Mouse (Mus musculus): Measurements from ENCODE around the gene Otud5. TPM values are rescaled to one million over a fixed set of nuclear protein-coding genes. Genes with fewer than 3 reads are reported as not detected.
"Not testable (repeated sequence)": the region's sequence is repeated elsewhere in the genome, so short reads cannot be mapped to it uniquely, and the experiment has no call there.

Gene Otud5
- polyA plus RNA-seq, 1 experiment from 2014 or later, result 37.1 TPM

DNA sequence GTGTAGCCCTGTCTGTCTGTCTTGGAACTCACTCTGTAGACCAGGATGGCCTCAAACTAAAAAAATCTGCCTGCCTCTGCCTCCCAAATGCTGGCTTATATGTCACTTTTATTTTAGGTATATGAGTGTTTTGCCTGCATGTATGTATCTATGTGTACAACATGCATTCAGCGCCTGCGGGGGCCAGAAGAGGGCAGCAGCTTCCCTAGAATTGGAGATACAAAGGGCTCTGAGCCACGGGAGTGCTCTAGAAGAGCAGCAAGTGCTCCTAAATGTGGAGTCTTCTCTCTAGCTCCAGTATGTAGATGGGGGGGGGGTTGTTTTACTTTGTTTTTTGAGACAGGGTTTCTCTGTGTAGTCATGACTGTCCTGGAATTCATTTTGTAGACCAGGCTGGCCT lies 74.5 kb downstream of the Otud5 start:
- not testable (repeated sequence) for H3K4me3 ChIP-seq (ENCODE audit: low read depth, low read length); ATAC-seq (replicated peaks; ENCODE audit: insufficient number of reproducible peaks, low FRiP score, low TSS enrichment, low read depth); H3K4me2 ChIP-seq (ENCODE audit: low read depth, low read length); H3K4me1 ChIP-seq (ENCODE audit: control insufficient read depth, insufficient read depth, low read length); H3K9me3 ChIP-seq (replicated peaks; ENCODE audit: control insufficient read depth, low read length); H3K27me3 ChIP-seq (ENCODE audit: control insufficient read depth, insufficient read depth, low read length); H3K27ac ChIP-seq (replicated peaks; ENCODE audit: low read depth, low read length); H3K9ac ChIP-seq (replicated peaks; ENCODE audit: low read length); DNase-seq (ENCODE audit: low spot score); H3K36me3 ChIP-seq (replicated peaks; ENCODE audit: control insufficient read depth, insufficient read depth, low read depth, low read length)
- WGBS, result 25% methylated on average over 3 of the region's 3 CpGs

DNA sequence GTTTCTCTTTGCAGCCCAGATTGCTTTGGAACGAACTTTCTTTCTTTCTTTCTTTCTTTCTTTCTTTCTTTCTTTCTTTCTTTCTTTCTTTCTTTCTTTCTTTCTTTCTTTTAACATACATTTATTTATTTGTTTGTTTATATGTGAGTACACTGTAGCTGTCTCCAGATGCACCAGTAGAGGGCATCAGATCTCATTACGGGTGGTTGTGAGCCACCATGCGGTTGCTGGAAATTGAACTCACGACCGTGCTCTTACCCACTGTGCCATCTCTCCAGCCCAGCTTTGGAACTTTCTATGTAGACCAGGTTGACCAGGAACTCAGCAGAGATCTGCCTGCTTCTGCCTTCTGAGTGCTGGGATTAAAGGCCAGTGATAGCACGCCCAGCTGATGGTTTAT lies 76.8 kb downstream of the Otud5 start:
- not testable (repeated sequence) for ATAC-seq (replicated peaks; ENCODE audit: insufficient number of reproducible peaks, low FRiP score, low TSS enrichment, low read depth); H3K9ac ChIP-seq (replicated peaks; ENCODE audit: low read length); H3K27ac ChIP-seq (replicated peaks; ENCODE audit: low read depth, low read length); H3K9me3 ChIP-seq (replicated peaks; ENCODE audit: control insufficient read depth, low read length); H3K4me2 ChIP-seq (ENCODE audit: low read depth, low read length); DNase-seq (ENCODE audit: low spot score); H3K36me3 ChIP-seq (replicated peaks; ENCODE audit: control insufficient read depth, insufficient read depth, low read depth, low read length); H3K4me1 ChIP-seq (ENCODE audit: control insufficient read depth, insufficient read depth, low read length); H3K4me3 ChIP-seq (ENCODE audit: low read depth, low read length)
- WGBS, result 67% methylated on average over 6 of the region's 6 CpGs
- H3K27me3 ChIP-seq (ENCODE audit: control insufficient read depth, insufficient read depth, low read length), result peaks cover 21% of the 10 kb centered on the region

DNA sequence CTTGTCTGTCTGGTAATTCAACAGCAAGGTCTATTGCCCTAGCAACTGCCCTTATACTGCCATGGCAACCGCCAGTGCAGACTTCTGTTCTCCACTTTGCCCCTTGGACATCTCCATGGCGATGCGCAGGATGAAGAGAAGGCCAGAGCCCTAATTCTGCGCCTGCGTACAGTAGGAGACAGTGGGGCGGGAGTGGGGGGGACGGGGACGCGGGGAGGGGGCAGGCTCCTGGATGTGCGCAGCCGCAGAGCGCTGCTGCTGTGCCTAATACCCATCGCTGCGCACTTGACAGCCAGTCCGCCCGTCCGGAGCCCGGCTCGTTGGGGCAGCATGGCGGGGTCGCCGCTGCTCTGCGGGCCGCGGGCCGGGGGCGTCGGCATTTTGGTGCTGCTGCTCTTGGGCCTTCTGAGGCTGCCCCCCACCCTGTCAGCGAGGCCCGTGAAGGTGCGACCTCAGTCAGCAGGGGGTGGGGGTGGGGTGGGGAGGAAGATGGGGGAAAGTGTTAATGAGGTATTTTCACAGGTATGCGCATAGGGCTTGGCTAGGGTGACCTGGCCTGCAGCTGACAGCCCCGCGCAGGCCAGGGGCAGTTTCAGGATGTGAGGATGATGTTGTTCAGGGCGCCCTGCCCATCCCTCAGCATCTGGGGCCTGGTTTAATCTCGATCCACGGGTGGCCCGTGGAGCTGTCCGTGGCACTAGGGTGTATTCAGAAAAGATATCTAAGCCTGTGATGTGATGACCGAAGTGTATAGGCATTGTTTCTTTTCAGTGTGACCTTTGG lies 78.6 kb downstream of the Otud5 start, which contains the start of gene Pcsk1n:
TSS of gene Pcsk1n (plus strand) at position 222 of the 783 bp plus-strand sequence.
- ATAC-seq (replicated peaks; ENCODE audit: insufficient number of reproducible peaks, low FRiP score, low TSS enrichment, low read depth) (peak; percentile 78), DNase-seq (ENCODE audit: low spot score) (peak; percentile 43)
- Histone ChIP-seq H3K9ac (replicated peaks; ENCODE audit: low read length) (no peak within 1 kb of the TSS), H3K9me3 (replicated peaks; ENCODE audit: control insufficient read depth, low read length) (no peaks in the 10 kb centered on the region), H3K4me2 (ENCODE audit: low read depth, low read length) (peak within 1 kb of the TSS; percentile 40), H3K4me3 (ENCODE audit: low read depth, low read length) (peak within 1 kb of the TSS; percentile 25), H3K36me3 (replicated peaks; ENCODE audit: control insufficient read depth, insufficient read depth, low read depth, low read length) (no peaks in the 10 kb centered on the region), H3K27me3 (ENCODE audit: control insufficient read depth, insufficient read depth, low read length) (peaks cover 29% of the 10 kb centered on the region), H3K4me1 (ENCODE audit: control insufficient read depth, insufficient read depth, low read length) (no peaks in the 10 kb centered on the region), H3K27ac (replicated peaks; ENCODE audit: low read depth, low read length) (no peak within 1 kb of the TSS)
- WGBS, result 13% methylated on average over 27 of the region's 40 CpGs

DNA sequence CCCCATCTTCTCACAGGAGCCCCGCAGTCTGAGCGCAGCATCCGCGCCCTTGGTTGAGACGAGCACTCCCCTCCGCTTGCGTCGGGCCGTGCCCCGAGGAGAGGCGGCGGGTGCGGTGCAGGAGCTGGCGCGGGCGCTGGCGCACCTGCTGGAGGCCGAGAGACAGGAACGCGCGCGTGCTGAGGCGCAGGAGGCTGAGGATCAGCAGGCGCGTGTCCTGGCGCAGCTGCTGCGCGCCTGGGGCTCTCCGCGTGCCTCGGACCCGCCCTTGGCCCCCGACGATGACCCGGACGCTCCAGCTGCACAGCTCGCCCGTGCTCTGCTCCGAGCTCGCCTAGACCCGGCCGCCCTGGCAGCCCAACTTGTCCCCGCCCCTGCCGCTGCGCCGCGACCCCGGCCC lies 80.9 kb downstream of the Otud5 start:
- DNase-seq (ENCODE audit: low spot score), result no peak
- H3K9me3 ChIP-seq (replicated peaks; ENCODE audit: control insufficient read depth, low read length), result no peaks in the 10 kb centered on the region
- H3K27me3 ChIP-seq (ENCODE audit: control insufficient read depth, insufficient read depth, low read length), result peaks cover 29% of the 10 kb centered on the region
- peak overlapping the region; percentile 19 for H3K4me3 ChIP-seq (ENCODE audit: low read depth, low read length)
- no peak overlapping the region for H3K27ac ChIP-seq (replicated peaks; ENCODE audit: low read depth, low read length)
- ATAC-seq (replicated peaks; ENCODE audit: insufficient number of reproducible peaks, low FRiP score, low TSS enrichment, low read depth), result 0 out of 2 replicates have a peak, but pooled peaks have one; percentile 31
- no peaks in the 10 kb centered on the region for H3K36me3 ChIP-seq (replicated peaks; ENCODE audit: control insufficient read depth, insufficient read depth, low read depth, low read length)
- 16% methylated on average over 36 of the region's 48 CpGs for WGBS
- H3K4me1 ChIP-seq (ENCODE audit: control insufficient read depth, insufficient read depth, low read length), result no peaks in the 10 kb centered on the region
- H3K4me2 ChIP-seq (ENCODE audit: low read depth, low read length), result peak overlapping the region; percentile 43
- H3K9ac ChIP-seq (replicated peaks; ENCODE audit: low read length), result 0 out of 2 replicates have a peak overlapping the region, but pooled peaks have one; percentile 4

MicroRNAs within 50 kb of the gene (microRNA counts, 519-probe panel; counts per million panel counts)
- microRNA mmu-miR-1198, result 3,123 counts per million, percentile 41 among the panel's probes with 10 or more counts

Small RNAs within 50 kb of the gene (microRNA-seq; reads per million reads assigned to microRNA genes)
- 57.4 reads per million, percentile 35 among the genes with 10 or more reads in this experiment for gene Mir1198 (ENCODE audit: borderline number of aligned reads)

Other genes starting within 250 kb of the Otud5 start
- gene Ccdc22, start 235.8 kb upstream of the Otud5 start, polyA plus RNA-seq (2014; fragmentation: Nextera tagmentation; extraction: Ambion mirVana), result 26.9 TPM in 2 replicates
- not detected in 2 replicates for gene Cacna1f, start 234.3 kb upstream of the Otud5 start, polyA plus RNA-seq (2014; fragmentation: Nextera tagmentation; extraction: Ambion mirVana)
- gene Syp, start 202.9 kb upstream of the Otud5 start, polyA plus RNA-seq (2014; fragmentation: Nextera tagmentation; extraction: Ambion mirVana), result 5.3 and 5.8 TPM in 2 replicates
- 2.6 and 2.9 TPM in 2 replicates for gene Prickle3, start 184.1 kb upstream of the Otud5 start, polyA plus RNA-seq (2014; fragmentation: Nextera tagmentation; extraction: Ambion mirVana)
- 56.3 TPM in 2 replicates for gene Plp2, start 170.0 kb upstream of the Otud5 start, polyA plus RNA-seq (2014; fragmentation: Nextera tagmentation; extraction: Ambion mirVana)
- gene Magix, start 160.1 kb upstream of the Otud5 start, polyA plus RNA-seq (2014; fragmentation: Nextera tagmentation; extraction: Ambion mirVana), result 0.10 and 0.15 TPM in 2 replicates
- gene Gpkow, start 144.2 kb upstream of the Otud5 start, polyA plus RNA-seq (2014; fragmentation: Nextera tagmentation; extraction: Ambion mirVana), result 42.2 and 44.2 TPM in 2 replicates
- gene Wdr45, start 127.0 kb upstream of the Otud5 start, polyA plus RNA-seq (2014; fragmentation: Nextera tagmentation; extraction: Ambion mirVana), result 17.3 and 22.6 TPM in 2 replicates
- gene Gm45208, start 119.1 kb upstream of the Otud5 start, polyA plus RNA-seq (2014; fragmentation: Nextera tagmentation; extraction: Ambion mirVana), result not detected in 2 replicates
- gene Praf2, start 112.9 kb upstream of the Otud5 start, polyA plus RNA-seq (2014; fragmentation: Nextera tagmentation; extraction: Ambion mirVana), result 85.4 and 88.7 TPM in 2 replicates
- 14.5 and 20.2 TPM in 2 replicates for gene Ccdc120, start 90.5 kb upstream of the Otud5 start, polyA plus RNA-seq (2014; fragmentation: Nextera tagmentation; extraction: Ambion mirVana)
- gene Tfe3, start 78.8 kb upstream of the Otud5 start, polyA plus RNA-seq (2014; fragmentation: Nextera tagmentation; extraction: Ambion mirVana), result 16.2 and 16.5 TPM in 2 replicates
- gene Gripap1, start 51.6 kb upstream of the Otud5 start, polyA plus RNA-seq (2014; fragmentation: Nextera tagmentation; extraction: Ambion mirVana), result 35.6 and 35.9 TPM in 2 replicates
- gene Kcnd1, start 19.1 kb upstream of the Otud5 start, polyA plus RNA-seq (2014; fragmentation: Nextera tagmentation; extraction: Ambion mirVana), result 0.86 and 1.2 TPM in 2 replicates
- 4.9 and 6.4 TPM in 2 replicates for gene Pim2, start 36.9 kb downstream of the Otud5 start, polyA plus RNA-seq (2014; fragmentation: Nextera tagmentation; extraction: Ambion mirVana)
- gene Slc35a2, start 42.7 kb downstream of the Otud5 start, polyA plus RNA-seq (2014; fragmentation: Nextera tagmentation; extraction: Ambion mirVana), result 6.8 and 12.1 TPM in 2 replicates
- 146 and 149 TPM in 2 replicates for gene Pqbp1, start 57.9 kb downstream of the Otud5 start, polyA plus RNA-seq (2014; fragmentation: Nextera tagmentation; extraction: Ambion mirVana)
- gene Timm17b, start 58.0 kb downstream of the Otud5 start, polyA plus RNA-seq (2014; fragmentation: Nextera tagmentation; extraction: Ambion mirVana), result 162 and 172 TPM in 2 replicates
- gene Gm10491, start 66.5 kb downstream of the Otud5 start, polyA plus RNA-seq (2014; fragmentation: Nextera tagmentation; extraction: Ambion mirVana), result not detected in 2 replicates
- gene Gm10490, start 68.2 kb downstream of the Otud5 start, polyA plus RNA-seq (2014; fragmentation: Nextera tagmentation; extraction: Ambion mirVana), result not detected in 2 replicates
- 4.9 and 5.3 TPM in 2 replicates for gene Pcsk1n, start 78.5 kb downstream of the Otud5 start, polyA plus RNA-seq (2014; fragmentation: Nextera tagmentation; extraction: Ambion mirVana)
- not detected in 2 replicates for gene Eras, start 87.2 kb downstream of the Otud5 start, polyA plus RNA-seq (2014; fragmentation: Nextera tagmentation; extraction: Ambion mirVana)
- 38.0 and 43.9 TPM in 2 replicates for gene Hdac6, start 106.5 kb downstream of the Otud5 start, polyA plus RNA-seq (2014; fragmentation: Nextera tagmentation; extraction: Ambion mirVana)
- 4.0 and 5.0 TPM in 2 replicates for gene Gata1, start 136.7 kb downstream of the Otud5 start, polyA plus RNA-seq (2014; fragmentation: Nextera tagmentation; extraction: Ambion mirVana)
- gene Glod5, start 177.1 kb downstream of the Otud5 start, polyA plus RNA-seq (2014; fragmentation: Nextera tagmentation; extraction: Ambion mirVana), result not detected in 2 replicates
- gene Suv39h1, start 233.4 kb downstream of the Otud5 start, polyA plus RNA-seq (2014; fragmentation: Nextera tagmentation; extraction: Ambion mirVana), result 86.7 and 88.3 TPM in 2 replicates
- 0.42 and 0.48 TPM in 2 replicates for gene Was, start 249.1 kb downstream of the Otud5 start, polyA plus RNA-seq (2014; fragmentation: Nextera tagmentation; extraction: Ambion mirVana)

Data from embryonic facial prominence, embryonic 11.5 days (tissue).